Mouse (Mus musculus) mouse embryonic stem cell (cell line): Measurements from ENCODE around the gene Gm3453.
"Not testable (repeated sequence)": the region's sequence is repeated elsewhere in the genome, so short reads cannot be mapped to it uniquely, and the experiment has no call there.

ENCODE experiments used
- in situ Hi-C, 2 experiments: fragments of 300-500 bp; cut with MboI; formaldehyde crosslinking; loops; 1 replicate in 1 of 2; 3 replicates in 1 of 2; pipeline ENCODE4 v1.14.3; 2019 to 2020; ENCODE audit warnings: low sequenced_read_pairs in 2 of 2, low pct_unique_long_range_greater_than_20kb in 1 of 2, mixed read lengths in 1 of 2; ENCODE audit not compliant: unreplicated experiment in 1 of 2

Gm3453 gene

GRCm38 (mm10) chr14:5979037-5979436, at the start of gene Gm3453:
Gene Gm3453 (minus strand): TSS chr14:5979137.
- in situ Hi-C loops = not testable (repeated sequence)

- in situ Hi-C loops = not testable (repeated sequence)
Measured at GRCm38 (mm10) chr14:5987136-5987535, 8.2 kb upstream of the Gm3453 start.

- in situ Hi-C loops = not testable (repeated sequence)
Measured at GRCm38 (mm10) chr14:5962441-5962840, 16.5 kb downstream of the Gm3453 start.

GRCm38 (mm10) chr14:5961635-5962034, 17.3 kb downstream of the Gm3453 start, which contains the start of gene Gm3248:
Gene Gm3248 (minus strand): TSS chr14:5961745.
- in situ Hi-C loops = not testable (repeated sequence)

- in situ Hi-C loops = not testable (repeated sequence)
Measured at GRCm38 (mm10) chr14:5961102-5961501, 17.8 kb downstream of the Gm3453 start.

- in situ Hi-C loops = not testable (repeated sequence)
Measured at GRCm38 (mm10) chr14:5960479-5960878, 18.5 kb downstream of the Gm3453 start.

- in situ Hi-C loops = not testable (repeated sequence)
Measured at GRCm38 (mm10) chr14:5923276-5923675, 55.7 kb downstream of the Gm3453 start.
